Mouse (Mus musculus): Measurements from ENCODE around the gene Cxcl17. TPM values are rescaled to one million over a fixed set of nuclear protein-coding genes. Genes with fewer than 3 reads are reported as not detected.

Gene Cxcl17
- polyA plus RNA-seq, 1 experiment from 2014 or later: 0.29 TPM

DNA sequence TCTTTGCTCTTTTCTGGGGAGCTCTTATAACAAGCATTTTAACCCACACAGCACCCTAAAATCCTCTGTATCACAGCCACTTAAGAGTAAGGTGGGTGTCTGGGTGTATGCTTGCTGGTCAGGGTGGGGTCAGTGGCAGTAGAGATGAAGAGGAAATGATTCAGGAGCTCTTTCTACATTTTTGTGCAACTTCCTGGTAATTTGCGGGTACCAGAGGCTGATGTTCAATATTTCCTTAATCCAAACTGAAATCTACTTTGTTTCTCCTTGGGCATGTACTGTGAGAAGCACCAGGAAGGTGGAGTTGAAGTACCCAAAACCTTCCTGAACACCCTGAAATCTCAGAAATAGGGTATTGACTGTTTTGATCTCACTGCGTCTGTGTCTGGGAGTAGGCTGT, 24.0 kb upstream of the Cxcl17 start:
- Histone ChIP-seq H3K4me2 (ENCODE audit: low read length) (no peak overlapping the region), H3K27me3 (ENCODE audit: control insufficient read depth, insufficient read depth, low read length) (no peaks in the 10 kb centered on the region), H3K9ac (replicated peaks; ENCODE audit: low read length) (no peak overlapping the region), H3K27ac (replicated peaks; ENCODE audit: low read depth, low read length) (no peak overlapping the region), H3K4me1 (ENCODE audit: control insufficient read depth, insufficient read depth, low read length) (peaks cover 3% of the 10 kb centered on the region; the same call in 1 of the 2 replicates), H3K4me3 (replicated peaks; ENCODE audit: low read depth, low read length) (no peak overlapping the region), H3K9me3 (ENCODE audit: control insufficient read depth, low read length) (no peaks in the 10 kb centered on the region), H3K36me3 (ENCODE audit: control insufficient read depth, insufficient read depth, low read length) (no peaks in the 10 kb centered on the region)
- ATAC-seq (ENCODE audit: low FRiP score, low TSS enrichment): no peak
- 93% methylated on average over 2 of the region's 2 CpGs for WGBS
- DNase-seq: no peak

DNA sequence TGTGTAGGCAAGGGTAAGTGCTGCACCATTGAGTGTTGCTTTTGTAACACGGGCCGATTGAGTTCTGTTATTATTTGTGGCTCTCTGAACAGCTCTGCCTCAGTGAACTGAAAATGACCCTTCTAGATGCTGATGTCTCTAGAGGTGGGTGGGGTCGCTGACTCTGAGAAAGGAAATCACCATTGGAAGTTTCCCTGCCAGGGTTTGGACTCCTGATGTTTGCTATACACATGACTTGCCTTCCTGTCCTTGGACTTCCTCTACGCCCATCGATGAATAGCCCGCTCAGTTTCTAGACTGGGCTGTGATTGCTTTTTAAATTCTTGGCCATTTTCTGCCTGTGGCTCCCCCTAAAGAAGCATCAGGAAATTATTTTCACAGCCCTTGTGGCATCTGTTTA, 23.5 kb upstream of the Cxcl17 start:
- peaks cover 3% of the 10 kb centered on the region; the same call in 1 of the 2 replicates for H3K4me1 ChIP-seq (ENCODE audit: control insufficient read depth, insufficient read depth, low read length)
- 90% methylated on average over 6 of the region's 6 CpGs for WGBS
- H3K27me3 ChIP-seq (ENCODE audit: control insufficient read depth, insufficient read depth, low read length): no peaks in the 10 kb centered on the region
- no peak overlapping the region for H3K4me2 ChIP-seq (ENCODE audit: low read length)
- H3K36me3 ChIP-seq (ENCODE audit: control insufficient read depth, insufficient read depth, low read length): no peaks in the 10 kb centered on the region
- no peak overlapping the region for H3K27ac ChIP-seq (replicated peaks; ENCODE audit: low read depth, low read length)
- H3K9me3 ChIP-seq (ENCODE audit: control insufficient read depth, low read length): no peaks in the 10 kb centered on the region
- H3K4me3 ChIP-seq (replicated peaks; ENCODE audit: low read depth, low read length): no peak overlapping the region
- ATAC-seq (ENCODE audit: low FRiP score, low TSS enrichment): no peak
- no peak for DNase-seq
- no peak overlapping the region for H3K9ac ChIP-seq (replicated peaks; ENCODE audit: low read length)

- Histone ChIP-seq H3K9ac (replicated peaks; ENCODE audit: low read length) (no peak overlapping the region), H3K27ac (replicated peaks; ENCODE audit: low read depth, low read length) (no peak overlapping the region), H3K4me1 (ENCODE audit: control insufficient read depth, insufficient read depth, low read length) (peaks cover 3% of the 10 kb centered on the region; the same call in 1 of the 2 replicates), H3K36me3 (ENCODE audit: control insufficient read depth, insufficient read depth, low read length) (no peaks in the 10 kb centered on the region), H3K4me3 (replicated peaks; ENCODE audit: low read depth, low read length) (no peak overlapping the region), H3K27me3 (ENCODE audit: control insufficient read depth, insufficient read depth, low read length) (no peaks in the 10 kb centered on the region), H3K4me2 (ENCODE audit: low read length) (no peak overlapping the region), H3K9me3 (ENCODE audit: control insufficient read depth, low read length) (no peaks in the 10 kb centered on the region)
- DNase-seq (no peak), ATAC-seq (ENCODE audit: low FRiP score, low TSS enrichment) (no peak)
- WGBS: 90% methylated on average over 2 of the region's 2 CpGs
Measured at GRCm38 (mm10) chr7:25435546-25435851, 22.8 kb upstream of the Cxcl17 start.

DNA sequence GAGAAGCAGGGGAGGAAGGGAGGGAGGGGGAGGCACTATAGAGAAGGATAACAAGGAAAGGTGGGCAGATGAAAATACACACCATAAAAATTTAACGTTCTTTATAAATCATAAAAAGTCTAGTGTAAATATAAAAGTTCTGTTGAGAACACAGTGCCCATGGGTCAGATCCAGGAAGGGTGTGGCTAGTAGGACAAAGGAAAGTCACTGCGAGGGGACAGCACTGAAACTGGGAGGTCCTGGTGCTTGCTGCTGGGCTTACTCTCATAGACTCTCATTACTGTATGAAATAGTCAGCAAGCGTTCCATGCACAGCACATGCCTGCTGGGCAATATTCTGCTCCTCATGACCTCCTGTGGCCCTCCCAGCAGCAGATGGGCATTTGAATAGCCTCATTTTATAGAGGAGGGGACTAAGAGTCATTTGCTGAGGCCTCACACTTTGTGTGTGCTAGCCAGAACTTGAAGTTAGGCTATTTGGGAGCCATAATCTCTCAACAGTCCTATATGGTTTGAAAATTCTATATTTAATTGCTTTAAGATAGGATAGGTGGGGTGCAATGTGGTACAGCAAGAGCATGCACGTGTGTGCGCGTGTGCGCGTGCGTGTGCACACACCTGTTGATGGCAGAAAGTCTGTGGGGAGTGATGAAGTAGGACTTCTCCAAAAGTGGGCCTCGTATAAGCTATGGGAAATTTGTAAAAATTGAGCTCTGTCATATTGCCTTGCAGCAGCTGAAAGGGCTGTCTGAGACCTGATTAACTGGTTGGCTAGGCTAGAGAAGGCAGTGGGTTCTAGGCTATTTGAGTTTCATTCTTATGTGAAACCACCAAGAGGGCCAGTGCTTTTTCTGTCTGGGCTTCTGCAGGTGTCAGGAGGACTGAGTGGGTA, 22.2 kb upstream of the Cxcl17 start:
- no peak for DNase-seq
- no peak overlapping the region for H3K4me3 ChIP-seq (replicated peaks; ENCODE audit: low read depth, low read length)

GRCm38 (mm10) chr7:25433781-25434560, 21.3 kb upstream of the Cxcl17 start:
- Histone ChIP-seq H3K36me3 (ENCODE audit: control insufficient read depth, insufficient read depth, low read length) (no peaks in the 10 kb centered on the region), H3K4me3 (replicated peaks; ENCODE audit: low read depth, low read length) (no peak overlapping the region), H3K4me2 (ENCODE audit: low read length) (no peak overlapping the region), H3K27me3 (ENCODE audit: control insufficient read depth, insufficient read depth, low read length) (no peaks in the 10 kb centered on the region), H3K27ac (replicated peaks; ENCODE audit: low read depth, low read length) (no peak overlapping the region), H3K4me1 (ENCODE audit: control insufficient read depth, insufficient read depth, low read length) (peaks cover 3% of the 10 kb centered on the region; the same call in 1 of the 2 replicates), H3K9ac (replicated peaks; ENCODE audit: low read length) (no peak overlapping the region), H3K9me3 (ENCODE audit: control insufficient read depth, low read length) (no peaks in the 10 kb centered on the region)
- DNase-seq (no peak), ATAC-seq (ENCODE audit: low FRiP score, low TSS enrichment) (no peak)
- WGBS: 91% methylated on average over 9 of the region's 9 CpGs

More for the DNA sequence above, 22.2 kb upstream of the Cxcl17 start:
- Histone ChIP-seq H3K4me2 (ENCODE audit: low read length) (no peak overlapping the region), H3K27ac (replicated peaks; ENCODE audit: low read depth, low read length) (no peak overlapping the region), H3K9ac (replicated peaks; ENCODE audit: low read length) (no peak overlapping the region), H3K27me3 (ENCODE audit: control insufficient read depth, insufficient read depth, low read length) (no peaks in the 10 kb centered on the region), H3K4me1 (ENCODE audit: control insufficient read depth, insufficient read depth, low read length) (peaks cover 3% of the 10 kb centered on the region; the same call in 1 of the 2 replicates), H3K9me3 (ENCODE audit: control insufficient read depth, low read length) (no peaks in the 10 kb centered on the region), H3K36me3 (ENCODE audit: control insufficient read depth, insufficient read depth, low read length) (no peaks in the 10 kb centered on the region)
- no peak for ATAC-seq (ENCODE audit: low FRiP score, low TSS enrichment)
- 90% methylated on average over 10 of the region's 10 CpGs for WGBS

DNA sequence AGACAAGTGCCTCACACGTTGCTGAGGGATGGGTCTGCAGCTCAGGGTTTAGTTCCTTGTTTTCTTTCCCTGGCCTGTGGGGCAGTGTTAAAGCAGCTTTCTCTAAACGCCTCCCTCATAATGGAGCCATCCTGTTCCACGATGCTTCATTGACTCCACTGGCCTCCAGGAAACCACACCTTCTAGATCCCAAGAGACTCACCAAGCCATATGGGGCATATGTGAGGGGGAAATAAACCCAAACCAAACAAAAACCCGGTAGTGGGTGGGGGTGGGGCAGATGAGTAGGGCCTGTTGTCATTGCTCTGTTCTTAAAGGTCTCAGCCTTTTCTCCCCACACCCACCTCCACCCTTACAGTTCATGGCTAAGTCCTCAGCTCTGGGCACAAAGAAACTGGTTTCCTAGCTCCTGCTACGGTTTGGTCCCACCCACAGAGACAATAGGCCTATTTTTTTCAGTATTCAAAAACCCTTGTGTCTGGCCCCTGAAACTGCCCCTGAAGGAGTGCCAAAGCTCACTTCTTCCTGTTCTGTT, 20.4 kb upstream of the Cxcl17 start:
- ATAC-seq (ENCODE audit: low FRiP score, low TSS enrichment) (no peak), DNase-seq (peak; percentile 16)
- H3K4me1 ChIP-seq (ENCODE audit: control insufficient read depth, insufficient read depth, low read length): peaks cover 3% of the 10 kb centered on the region; the same call in 1 of the 2 replicates
- H3K9me3 ChIP-seq (ENCODE audit: control insufficient read depth, low read length): no peaks in the 10 kb centered on the region
- no peak overlapping the region for H3K4me3 ChIP-seq (replicated peaks; ENCODE audit: low read depth, low read length)
- H3K9ac ChIP-seq (replicated peaks; ENCODE audit: low read length): no peak overlapping the region
- no peaks in the 10 kb centered on the region for H3K36me3 ChIP-seq (ENCODE audit: control insufficient read depth, insufficient read depth, low read length)
- 17% methylated on average over 5 of the region's 5 CpGs for whole genome bisulfite sequencing
- no peak overlapping the region for H3K4me2 ChIP-seq (ENCODE audit: low read length)
- H3K27me3 ChIP-seq (ENCODE audit: control insufficient read depth, insufficient read depth, low read length): no peaks in the 10 kb centered on the region
- no peak overlapping the region for H3K27ac ChIP-seq (replicated peaks; ENCODE audit: low read depth, low read length)

DNA sequence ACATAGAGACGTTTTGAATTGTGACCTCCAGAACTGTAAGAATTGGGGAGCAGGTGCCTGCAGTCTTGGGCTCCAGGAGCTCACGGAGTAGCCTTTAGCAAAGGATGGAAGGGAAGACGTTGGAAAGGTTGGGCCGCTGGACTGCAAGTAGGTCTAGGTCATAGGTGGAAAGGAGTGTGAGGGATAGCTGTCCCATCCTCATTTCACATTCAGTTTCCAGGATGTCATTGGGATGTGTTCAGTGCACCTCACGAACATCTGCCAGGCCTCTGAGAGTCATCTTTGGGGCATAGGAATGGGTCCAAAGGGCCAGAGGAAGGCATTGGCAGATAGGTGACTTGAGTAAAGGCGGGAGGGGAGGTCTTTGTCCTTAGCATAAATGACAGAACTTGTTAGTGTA, 19.7 kb upstream of the Cxcl17 start:
- H3K36me3 ChIP-seq (ENCODE audit: control insufficient read depth, insufficient read depth, low read length): no peaks in the 10 kb centered on the region
- no peak for ATAC-seq (ENCODE audit: low FRiP score, low TSS enrichment)
- WGBS: 86% methylated on average over 6 of the region's 6 CpGs
- no peak overlapping the region for H3K4me3 ChIP-seq (replicated peaks; ENCODE audit: low read depth, low read length)
- no peak for DNase-seq
- H3K9me3 ChIP-seq (ENCODE audit: control insufficient read depth, low read length): no peaks in the 10 kb centered on the region
- H3K27me3 ChIP-seq (ENCODE audit: control insufficient read depth, insufficient read depth, low read length): no peaks in the 10 kb centered on the region
- H3K4me1 ChIP-seq (ENCODE audit: control insufficient read depth, insufficient read depth, low read length): peaks cover 3% of the 10 kb centered on the region; the same call in 1 of the 2 replicates
- no peak overlapping the region for H3K9ac ChIP-seq (replicated peaks; ENCODE audit: low read length)
- H3K4me2 ChIP-seq (ENCODE audit: low read length): no peak overlapping the region
- H3K27ac ChIP-seq (replicated peaks; ENCODE audit: low read depth, low read length): no peak overlapping the region

DNA sequence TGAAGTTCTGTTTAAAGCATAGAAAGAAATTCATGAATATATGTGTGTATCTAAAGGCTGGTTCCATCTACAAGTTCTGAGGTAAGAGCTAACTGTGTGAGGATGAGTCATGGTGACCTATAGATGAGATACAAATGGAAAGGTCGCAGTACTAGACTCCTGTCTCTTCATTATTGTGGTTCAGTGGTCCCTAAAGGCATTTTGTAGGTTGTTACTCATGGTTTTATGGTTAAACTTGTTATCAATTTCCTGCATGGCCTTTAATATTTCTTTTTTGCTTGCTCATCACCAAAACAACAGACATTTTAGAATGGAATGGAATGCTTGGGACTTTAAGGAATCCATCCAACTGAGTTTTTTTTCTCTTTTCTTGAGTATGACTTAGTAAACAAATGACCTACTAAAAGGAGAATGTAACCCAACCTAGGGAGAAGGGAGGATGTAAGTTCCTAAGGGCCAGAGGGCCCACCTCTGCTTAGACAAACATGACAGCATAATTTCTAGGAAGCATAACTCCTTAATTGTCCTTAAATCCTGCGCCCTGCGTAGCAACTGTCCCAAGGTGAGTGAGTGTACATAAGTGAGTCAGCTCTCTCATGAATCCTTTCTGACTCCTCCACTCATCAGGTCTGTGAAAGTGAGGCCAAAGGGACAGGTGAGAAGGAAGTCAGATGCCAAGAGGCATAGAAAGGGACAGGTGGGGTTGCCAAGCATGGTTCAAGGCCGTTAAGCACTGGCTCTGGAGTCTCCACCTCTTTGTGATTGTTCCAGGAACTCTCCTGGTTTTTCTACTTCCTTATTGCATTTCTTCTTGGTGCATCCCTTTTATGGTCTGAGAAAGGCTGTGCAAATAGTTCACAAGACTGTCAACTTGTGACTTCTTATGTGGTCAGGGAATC, 17.4 kb upstream of the Cxcl17 start:
- Histone ChIP-seq H3K9me3 (ENCODE audit: control insufficient read depth, low read length) (no peaks in the 10 kb centered on the region), H3K4me2 (ENCODE audit: low read length) (no peak overlapping the region), H3K9ac (replicated peaks; ENCODE audit: low read length) (no peak overlapping the region), H3K36me3 (ENCODE audit: control insufficient read depth, insufficient read depth, low read length) (no peaks in the 10 kb centered on the region), H3K27ac (replicated peaks; ENCODE audit: low read depth, low read length) (no peak overlapping the region), H3K4me1 (ENCODE audit: control insufficient read depth, insufficient read depth, low read length) (peaks cover 3% of the 10 kb centered on the region; the same call in 1 of the 2 replicates), H3K27me3 (ENCODE audit: control insufficient read depth, insufficient read depth, low read length) (no peaks in the 10 kb centered on the region), H3K4me3 (replicated peaks; ENCODE audit: low read depth, low read length) (no peak overlapping the region)
- WGBS: 88% methylated on average over 4 of the region's 4 CpGs
- ATAC-seq (ENCODE audit: low FRiP score, low TSS enrichment) (no peak), DNase-seq (no peak)

Data from midbrain, embryonic 14.5 days (tissue).